Mouse (Mus musculus): ENCODE measurements at regions not wholly inside any gene's neighbourhood (a gene's known extent, or its start where the extent isn't known, plus 50 kb on each side); places are given as distances from the start of the nearest gene placed in this dataset.
"Not testable (repeated sequence)": the region's sequence is repeated elsewhere in the genome, so short reads cannot be mapped to it uniquely, and the experiment has no call there.

GRCm38 (mm10) chr17:62172305-62172704 lies 708.8 kb downstream of the Efna5 start:
- ATAC-seq (replicated peaks; ENCODE audit: low FRiP score, low TSS enrichment, poor library complexity, severe bottlenecking) = no peak

- ATAC-seq (replicated peaks; ENCODE audit: low FRiP score, low TSS enrichment, poor library complexity, severe bottlenecking) = no peak
Observed at GRCm38 (mm10) chr17:62171532-62171931, 709.6 kb downstream of the Efna5 start.

GRCm38 (mm10) chr17:62161457-62161856 lies 719.7 kb downstream of the Efna5 start:
- ATAC-seq (replicated peaks; ENCODE audit: low FRiP score, low TSS enrichment, poor library complexity, severe bottlenecking) = no peak

- no peak for ATAC-seq (replicated peaks; ENCODE audit: low FRiP score, low TSS enrichment, poor library complexity, severe bottlenecking)
Observed at GRCm38 (mm10) chr17:62160301-62160700, 720.8 kb downstream of the Efna5 start.

GRCm38 (mm10) chr17:62135050-62135449 lies 746.1 kb downstream of the Efna5 start:
- ATAC-seq (replicated peaks; ENCODE audit: low FRiP score, low TSS enrichment, poor library complexity, severe bottlenecking) = no peak

- ATAC-seq (replicated peaks; ENCODE audit: low FRiP score, low TSS enrichment, poor library complexity, severe bottlenecking) = not testable (repeated sequence)
Observed at GRCm38 (mm10) chr17:62111703-62112102, 769.4 kb downstream of the Efna5 start.

- no peak for ATAC-seq (replicated peaks; ENCODE audit: low FRiP score, low TSS enrichment, poor library complexity, severe bottlenecking)
Observed at GRCm38 (mm10) chr17:62109052-62109451, 772.1 kb downstream of the Efna5 start.

- ATAC-seq (replicated peaks; ENCODE audit: low FRiP score, low TSS enrichment, poor library complexity, severe bottlenecking) = no peak
Observed at GRCm38 (mm10) chr17:62083281-62083680, 797.8 kb downstream of the Efna5 start.

GRCm38 (mm10) chr17:62077604-62078003 lies 803.5 kb downstream of the Efna5 start:
- no peak for ATAC-seq (replicated peaks; ENCODE audit: low FRiP score, low TSS enrichment, poor library complexity, severe bottlenecking)

- no peak for ATAC-seq (replicated peaks; ENCODE audit: low FRiP score, low TSS enrichment, poor library complexity, severe bottlenecking)
Observed at GRCm38 (mm10) chr17:62064939-62065338, 816.2 kb downstream of the Efna5 start.

GRCm38 (mm10) chr17:62058016-62058415 lies 823.1 kb downstream of the Efna5 start:
- ATAC-seq (replicated peaks; ENCODE audit: low FRiP score, low TSS enrichment, poor library complexity, severe bottlenecking) = no peak

GRCm38 (mm10) chr17:62054801-62055200 lies 826.3 kb downstream of the Efna5 start:
- ATAC-seq (replicated peaks; ENCODE audit: low FRiP score, low TSS enrichment, poor library complexity, severe bottlenecking) = no peak

- ATAC-seq (replicated peaks; ENCODE audit: low FRiP score, low TSS enrichment, poor library complexity, severe bottlenecking) = no peak
Observed at GRCm38 (mm10) chr17:62048989-62049388, 832.1 kb downstream of the Efna5 start.

- no peak for ATAC-seq (replicated peaks; ENCODE audit: low FRiP score, low TSS enrichment, poor library complexity, severe bottlenecking)
Observed at GRCm38 (mm10) chr17:62030614-62031013, 850.5 kb downstream of the Efna5 start.
